Mouse (Mus musculus) cerebellum, adult 9-11 months (tissue): Measurements from ENCODE around the gene Plcb4.
"Not testable (repeated sequence)": the region's sequence is repeated elsewhere in the genome, so short reads cannot be mapped to it uniquely, and the experiment has no call there.

Source experiments
- DNase-seq: peaks from one replicate; pipeline ENCODE4 v3.0.0; 2022

Gene Plcb4

DNA sequence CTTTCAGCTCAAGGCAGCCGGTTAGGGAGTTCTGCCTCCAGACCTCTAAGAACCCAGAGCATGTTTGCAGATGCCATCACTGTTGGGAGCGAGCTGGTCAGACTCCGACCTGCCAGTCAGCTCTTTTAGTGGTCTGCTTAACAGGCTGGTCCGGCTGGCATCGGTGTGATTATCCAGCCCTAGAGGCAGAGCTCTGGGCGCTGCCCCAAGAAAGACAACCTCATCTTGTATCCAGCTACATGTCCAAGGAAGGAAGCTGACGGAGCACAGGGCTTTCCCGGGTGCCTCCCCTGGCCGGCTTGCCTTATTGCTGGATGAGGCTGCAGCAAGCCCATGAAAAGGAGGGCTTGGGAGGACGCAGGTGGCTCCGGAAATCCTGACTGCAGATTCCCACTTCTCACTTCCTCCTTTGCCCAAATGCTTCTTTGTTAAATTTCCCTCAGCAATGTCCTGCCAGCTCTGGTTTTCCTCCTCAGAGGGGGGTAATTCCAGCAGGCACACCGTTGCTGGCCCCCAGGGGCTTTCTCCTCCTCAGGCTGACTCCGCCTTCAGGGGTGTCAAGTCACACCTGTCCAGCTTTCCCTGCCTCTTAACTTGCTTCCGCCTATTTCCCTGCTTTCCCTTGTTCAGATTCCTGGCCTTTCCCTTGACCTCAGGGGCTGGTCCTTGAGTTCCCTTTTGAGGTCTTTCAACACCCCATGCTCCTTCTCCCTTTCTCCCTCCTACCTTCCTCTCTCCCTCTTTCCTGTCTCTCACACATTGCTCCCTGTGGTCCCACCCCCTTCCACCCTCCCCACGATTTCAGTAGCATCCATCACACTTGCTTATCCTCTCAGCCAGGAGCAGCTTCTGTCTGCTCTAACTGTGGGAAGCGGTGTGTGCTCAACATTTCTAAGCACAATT lies 58.7 kb downstream of the Plcb4 start:
- DNase-seq = peak; percentile 88

DNA sequence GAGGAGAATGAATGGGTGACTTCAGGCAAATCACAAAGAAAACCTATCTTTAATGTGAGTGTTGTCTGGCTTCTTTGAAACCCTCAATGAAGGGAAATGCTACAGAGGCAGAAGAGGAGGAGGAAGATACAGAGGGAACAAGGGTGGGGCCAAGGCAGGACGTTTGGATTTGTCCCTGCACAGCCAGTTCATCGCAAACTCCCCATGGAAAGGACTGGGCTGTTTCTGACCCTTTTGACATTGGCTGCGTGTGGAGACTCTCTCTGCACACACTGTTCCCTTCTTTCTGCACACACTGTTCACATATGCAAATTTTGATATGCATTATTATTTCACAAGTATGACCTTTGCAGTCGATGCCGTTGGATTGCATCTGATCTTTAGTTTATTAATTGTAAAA lies 63.3 kb downstream of the Plcb4 start:
- no peak for DNase-seq

DNA sequence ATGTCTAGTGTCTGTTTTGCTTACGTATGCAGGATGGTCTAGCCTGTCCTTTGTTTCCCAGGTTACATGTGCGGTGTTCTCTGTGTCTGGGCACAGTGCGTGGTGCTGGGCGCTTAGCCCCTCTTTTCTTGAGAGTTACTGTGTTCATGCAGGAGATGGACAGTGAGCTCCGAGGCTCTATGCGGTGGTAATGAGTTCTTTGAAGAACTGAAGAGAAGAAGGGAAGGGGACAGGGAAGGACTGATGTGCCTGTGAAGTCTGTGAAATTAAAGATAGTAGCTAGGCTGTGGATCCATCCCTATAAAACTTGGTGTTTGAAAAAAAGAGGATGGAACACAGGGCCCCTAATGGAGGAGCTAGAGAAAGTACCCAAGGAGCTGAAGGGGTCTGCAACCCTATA lies 64.6 kb downstream of the Plcb4 start:
- no peak for DNase-seq

DNA sequence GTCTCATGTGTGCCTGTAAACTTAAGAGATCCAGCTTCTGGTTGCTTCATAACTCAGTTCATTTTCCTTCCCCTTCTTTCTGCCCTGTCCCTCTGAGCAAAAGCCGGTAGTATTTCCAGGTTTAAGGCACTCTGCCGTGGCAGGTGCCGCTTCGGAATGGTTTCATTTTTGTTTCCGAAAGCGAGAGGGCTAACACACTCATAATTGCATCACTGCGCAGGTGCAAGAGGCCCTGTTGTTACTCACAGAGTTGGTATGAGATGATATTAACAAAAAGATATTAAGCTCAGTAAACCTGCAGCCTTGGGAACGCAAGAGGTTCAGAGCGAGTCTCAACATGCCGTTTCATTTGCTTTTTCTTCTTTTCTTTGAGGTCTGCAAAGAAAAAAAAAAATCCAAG lies 65.7 kb downstream of the Plcb4 start:
- no peak for DNase-seq

DNA sequence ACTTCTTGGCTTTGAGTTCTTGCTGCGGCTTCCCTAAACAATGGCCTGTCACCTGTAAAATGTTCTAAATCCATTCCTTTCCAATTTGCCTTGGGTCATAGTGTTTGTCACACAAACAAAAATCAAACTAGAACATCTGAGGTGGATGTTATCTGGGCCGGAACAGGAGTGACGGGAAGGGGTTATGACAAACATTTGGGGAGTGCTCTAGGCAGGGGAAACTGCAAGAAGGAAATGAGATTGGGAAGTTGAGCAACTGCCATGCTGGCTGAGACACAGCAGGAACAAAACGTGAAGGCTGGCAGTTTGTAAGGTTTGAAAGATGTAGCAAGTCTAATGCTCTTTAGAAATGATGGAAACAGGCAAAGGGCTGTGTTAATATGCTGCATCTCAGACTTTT lies 66.6 kb downstream of the Plcb4 start:
- no peak for DNase-seq

DNA sequence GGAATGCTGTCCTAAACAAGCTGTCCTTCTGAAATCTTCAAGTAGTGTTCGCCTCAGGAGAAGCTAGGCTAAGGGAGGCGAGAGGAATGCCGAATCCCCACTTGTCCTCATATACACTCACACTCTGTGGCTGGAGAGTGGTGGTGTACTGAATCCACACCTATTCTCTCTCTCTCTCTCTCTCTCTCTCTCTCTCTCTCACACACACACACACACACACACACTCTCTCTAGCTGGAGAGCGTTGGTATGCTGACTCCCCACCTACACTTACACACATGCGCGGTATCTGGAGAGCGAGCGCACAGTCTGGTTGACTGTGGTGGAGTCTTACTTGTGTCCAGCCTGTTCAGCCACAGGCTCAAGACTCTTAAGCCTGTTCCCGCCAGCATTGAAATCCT lies 68.3 kb downstream of the Plcb4 start:
- DNase-seq = no peak

DNA sequence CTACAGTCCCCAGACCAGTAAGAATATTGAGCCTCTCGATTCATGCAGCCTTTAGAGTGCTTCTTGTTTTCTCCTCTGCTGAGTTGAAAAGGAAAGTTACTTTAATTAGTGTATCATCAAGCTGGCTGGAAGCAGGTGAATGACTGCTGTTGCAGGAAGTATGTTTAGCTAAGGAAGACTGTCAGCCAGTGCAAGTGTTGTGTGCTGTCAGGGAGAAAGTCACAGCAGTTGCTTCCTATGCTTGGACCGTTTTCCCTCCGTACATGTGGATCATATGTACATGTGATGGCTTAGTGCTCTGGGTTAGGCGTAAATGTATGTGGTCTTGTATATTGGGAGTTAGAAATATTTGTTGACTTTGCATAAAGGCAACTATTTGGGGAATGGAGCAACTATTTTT lies 69.1 kb downstream of the Plcb4 start:
- no peak for DNase-seq

DNA sequence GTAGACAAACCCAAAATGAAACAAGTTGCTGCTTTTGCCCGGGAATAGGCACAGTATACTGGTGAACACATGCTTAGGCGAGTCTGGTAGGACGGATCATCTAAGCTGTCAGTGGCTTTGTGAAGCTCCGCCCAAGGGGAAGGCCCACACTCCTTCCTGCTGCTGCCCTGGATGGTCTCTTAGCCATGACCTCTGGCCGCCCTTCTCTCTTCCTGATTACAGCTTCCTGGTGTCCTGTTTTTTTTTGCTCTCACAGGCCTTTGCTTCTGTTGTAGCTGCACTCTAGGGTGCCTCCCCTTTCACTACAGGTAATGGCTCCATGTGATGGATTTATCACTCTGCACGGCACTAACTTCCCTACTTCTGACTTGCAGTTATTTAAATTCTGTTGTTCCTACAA lies 72.8 kb downstream of the Plcb4 start:
- DNase-seq = no peak

DNA sequence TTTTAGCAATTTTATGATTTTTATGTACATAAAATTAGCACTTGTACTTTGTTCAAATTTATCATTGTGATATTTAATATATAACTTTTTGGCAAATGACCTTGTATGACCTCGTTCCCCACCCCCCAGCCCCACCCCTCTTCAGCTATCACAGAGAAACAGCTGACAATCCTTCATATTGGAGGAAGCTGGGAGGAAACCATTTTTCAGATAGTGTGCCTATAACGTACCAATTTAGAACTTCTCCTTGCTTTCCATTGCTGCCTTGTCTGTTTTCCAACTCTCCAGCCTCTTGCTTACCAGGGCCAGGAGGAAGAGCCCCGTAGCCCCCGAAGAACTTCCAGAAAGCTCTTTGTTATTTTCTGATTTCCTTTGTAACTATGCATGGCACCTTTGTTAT lies 73.8 kb downstream of the Plcb4 start:
- DNase-seq = no peak

DNA sequence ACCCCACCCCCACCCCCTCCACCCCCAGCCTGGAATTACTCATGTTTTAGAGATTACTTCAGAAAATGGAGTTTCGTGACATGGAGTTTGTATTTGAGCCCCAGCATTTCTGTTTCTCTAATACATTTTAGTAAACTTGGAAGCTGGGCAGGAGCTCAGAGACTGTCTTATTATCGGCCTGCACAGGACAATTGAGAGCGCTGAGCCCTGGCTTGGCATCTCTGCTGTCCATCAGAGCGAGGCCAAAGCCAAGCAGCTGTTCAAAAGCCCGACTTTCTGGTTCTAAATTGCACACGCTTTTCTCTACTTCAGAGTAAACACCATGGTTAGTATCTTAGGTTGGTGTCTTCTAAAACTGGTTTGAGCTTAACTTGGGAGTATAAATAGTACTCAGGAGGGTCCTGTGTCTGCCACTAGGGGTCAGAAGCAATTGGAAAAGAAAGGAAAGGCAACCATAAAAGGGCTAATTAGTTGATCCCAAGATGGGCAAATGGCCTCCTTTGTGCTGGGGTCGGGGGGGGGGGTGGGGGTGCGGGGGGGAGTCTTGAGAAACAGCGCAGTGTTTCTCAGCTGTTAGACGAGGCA lies 75.2 kb downstream of the Plcb4 start:
- DNase-seq = no peak

DNA sequence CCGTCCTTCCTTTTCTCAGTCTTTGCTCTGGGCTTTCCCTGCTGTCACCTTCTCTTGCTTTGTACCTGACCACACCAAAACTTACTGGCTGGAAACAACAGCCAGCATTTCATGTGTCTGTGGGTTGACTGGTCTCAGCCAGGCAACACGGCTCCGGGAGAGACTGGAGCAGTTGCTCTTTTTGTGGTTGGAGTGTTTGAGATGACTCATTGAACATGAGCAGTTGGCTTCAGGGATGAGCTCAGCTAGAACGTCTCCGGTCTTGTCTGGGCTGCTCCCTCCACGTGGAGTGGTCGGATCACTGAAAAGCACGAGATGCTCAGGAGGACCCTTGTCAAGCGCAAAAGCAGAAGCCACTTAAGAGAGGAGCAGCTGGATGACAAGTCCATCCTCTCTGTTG lies 78.7 kb downstream of the Plcb4 start:
- DNase-seq = peak; percentile 66

DNA sequence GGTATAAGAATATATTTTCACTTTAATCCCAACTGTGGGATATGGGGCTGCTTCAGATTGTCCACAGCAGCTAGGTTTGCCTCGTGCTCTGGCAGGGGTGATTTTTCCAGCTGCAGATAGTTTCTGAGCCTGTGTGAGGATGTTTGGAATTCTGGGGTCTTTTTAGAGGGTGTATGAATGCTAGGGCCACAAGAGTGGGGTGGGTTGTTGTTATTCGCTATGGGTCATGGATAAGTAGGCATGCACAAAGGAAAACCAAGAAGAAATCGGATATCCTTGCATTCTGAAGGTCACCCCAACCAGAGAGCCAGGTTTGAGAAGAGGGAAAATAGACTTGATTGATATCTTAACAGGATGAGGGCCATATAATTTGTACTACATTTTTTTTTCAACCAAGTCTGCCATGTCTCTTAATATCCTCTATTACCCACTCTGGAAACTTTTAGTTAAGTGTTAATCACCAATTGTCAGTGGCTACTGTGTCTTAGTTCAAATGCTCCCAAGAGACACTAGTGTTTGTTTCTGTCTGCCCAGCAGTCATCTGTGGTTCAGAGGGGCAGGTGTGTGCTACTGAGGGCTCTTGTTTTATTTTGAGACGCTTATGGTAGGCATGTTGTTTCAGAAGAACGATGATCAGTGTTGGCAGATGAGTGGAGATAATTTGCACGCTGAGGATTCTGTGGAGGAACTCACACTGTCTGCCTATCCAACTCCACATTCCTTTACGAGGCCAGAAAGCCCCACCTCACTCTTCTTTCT lies 79.4 kb downstream of the Plcb4 start:
- DNase-seq = not testable (repeated sequence)

DNA sequence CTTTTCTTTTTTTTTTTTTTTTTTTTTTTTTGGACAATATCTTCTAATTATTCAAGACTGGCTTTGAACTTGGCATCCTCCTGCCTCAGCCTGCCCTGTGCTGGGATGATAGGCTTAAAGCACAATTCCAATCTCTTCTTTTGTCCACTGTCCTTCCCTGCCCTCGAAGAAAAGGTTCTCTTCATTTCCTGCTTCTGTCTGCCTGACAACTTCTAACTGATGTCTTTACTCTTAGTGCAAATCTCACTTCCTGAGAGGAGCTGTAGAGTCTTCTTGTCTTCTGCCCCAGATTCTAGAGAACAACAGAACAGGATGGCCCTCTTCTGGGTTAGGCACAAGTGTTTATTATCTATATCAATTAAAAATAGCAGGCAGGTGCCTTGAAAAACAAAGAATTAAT lies 80.1 kb downstream of the Plcb4 start:
- DNase-seq = no peak

DNA sequence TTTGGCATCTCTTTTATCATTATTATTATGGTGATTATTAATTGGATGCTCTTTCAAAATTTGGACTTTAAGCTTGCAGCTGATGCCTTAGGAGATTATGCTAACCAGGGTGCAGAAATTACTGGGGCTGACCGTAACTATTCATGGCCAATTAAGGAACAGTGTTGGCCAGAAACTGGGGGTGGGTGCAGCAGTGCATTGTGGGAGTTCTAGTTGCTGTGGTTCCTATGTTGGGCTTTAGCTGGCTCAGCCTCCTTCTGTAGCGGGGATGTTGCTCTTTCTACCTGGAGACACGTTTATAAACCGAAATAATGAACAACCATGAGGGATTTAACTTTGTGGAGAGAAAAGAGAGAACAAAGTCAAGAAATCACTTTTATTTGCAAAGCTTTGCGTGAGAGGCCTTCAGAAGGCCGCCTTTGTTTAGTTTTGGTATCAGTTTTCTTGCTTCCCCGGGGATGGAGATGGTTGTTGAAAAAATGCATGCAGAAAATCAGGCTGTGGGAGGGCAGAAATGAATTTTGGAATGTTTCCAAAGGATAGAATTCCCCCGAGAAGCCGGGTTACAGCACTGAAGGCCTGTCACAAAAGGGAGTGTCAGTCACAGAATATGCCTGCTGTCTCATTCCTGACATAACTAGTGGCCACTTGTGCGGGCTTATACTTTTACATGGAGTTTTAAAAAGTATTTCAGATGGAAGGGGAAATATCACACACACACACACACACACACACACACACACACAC lies 84.3 kb downstream of the Plcb4 start:
- DNase-seq = no peak

DNA sequence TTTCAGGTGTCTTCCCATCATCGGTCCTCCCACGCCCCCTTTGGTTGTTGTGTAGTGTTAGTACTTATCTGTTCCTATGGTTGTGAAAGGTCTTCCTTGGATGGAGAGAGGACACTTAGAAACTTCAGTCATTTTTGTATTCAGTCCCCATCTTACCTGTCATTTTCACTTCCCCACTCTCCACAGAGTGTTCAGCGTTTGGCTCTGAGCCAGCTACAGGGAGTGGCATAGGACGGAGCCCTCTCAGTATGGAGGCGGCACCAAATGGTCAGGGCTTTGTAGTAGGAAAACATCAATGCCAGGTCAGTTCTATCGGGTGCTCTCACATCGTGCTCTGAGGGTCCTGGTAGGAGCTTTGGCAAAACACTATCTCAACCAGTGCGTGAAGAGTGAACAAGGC lies 85.9 kb downstream of the Plcb4 start:
- DNase-seq = peak; percentile 67

DNA sequence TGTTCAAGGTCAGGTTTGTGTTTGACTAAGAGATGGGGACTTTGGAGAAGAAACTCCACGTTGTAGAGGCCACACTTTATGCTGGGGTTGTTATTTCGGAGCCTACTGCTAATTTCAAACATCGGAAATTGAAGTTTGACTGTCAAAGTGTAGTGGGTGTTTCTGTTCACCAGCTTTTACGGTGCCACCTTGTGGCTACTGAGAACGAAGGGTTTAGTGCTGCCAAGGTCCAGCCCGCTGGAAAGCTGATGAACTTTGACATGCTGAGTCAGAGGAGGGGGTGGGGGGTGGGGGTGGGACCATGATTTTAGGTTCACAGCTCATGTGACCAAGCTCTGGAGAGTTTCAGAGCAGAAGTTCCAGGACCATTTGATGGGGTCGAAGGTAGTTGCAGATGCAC lies 86.3 kb downstream of the Plcb4 start:
- DNase-seq = no peak

DNA sequence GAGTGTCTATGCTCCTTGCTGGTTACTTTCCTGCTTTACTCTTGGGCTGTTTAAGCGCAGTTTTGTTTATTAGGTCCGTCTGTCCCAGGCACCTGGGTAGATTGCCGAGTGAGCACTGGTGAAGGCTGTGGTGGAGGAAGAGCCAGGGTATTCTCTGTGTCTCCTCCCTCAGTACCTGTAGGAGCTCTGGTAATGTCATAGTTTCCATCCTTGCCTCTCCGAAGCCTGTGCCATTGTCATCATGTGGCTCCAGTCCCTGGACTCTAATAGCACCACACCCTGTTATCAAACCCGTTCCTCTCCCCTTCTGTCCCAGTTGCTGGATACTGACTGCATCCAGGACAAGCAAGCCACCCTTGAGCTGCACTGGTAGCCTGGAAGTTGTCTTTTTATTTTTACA lies 89.6 kb downstream of the Plcb4 start:
- peak; percentile 14 for DNase-seq

DNA sequence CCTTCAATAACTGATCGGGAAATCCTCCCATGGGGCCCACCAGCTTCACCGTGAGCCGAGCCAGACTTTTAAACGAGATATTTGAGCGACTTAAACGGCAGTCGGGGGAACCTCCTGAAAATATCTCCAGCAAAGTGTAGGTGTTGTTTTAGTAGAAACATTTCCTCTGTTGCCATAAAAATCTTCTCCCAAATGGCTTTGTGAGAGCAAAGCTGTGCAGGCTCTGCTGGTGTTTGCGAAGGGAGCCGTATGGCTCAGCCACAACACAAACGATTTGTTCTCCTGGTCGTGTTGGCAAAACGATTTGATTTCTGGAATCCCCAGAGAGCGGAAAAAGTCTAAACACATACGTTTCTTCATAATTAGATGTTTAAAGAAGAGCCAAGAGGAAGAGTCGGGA lies 90.8 kb downstream of the Plcb4 start:
- DNase-seq = peak; percentile 21

DNA sequence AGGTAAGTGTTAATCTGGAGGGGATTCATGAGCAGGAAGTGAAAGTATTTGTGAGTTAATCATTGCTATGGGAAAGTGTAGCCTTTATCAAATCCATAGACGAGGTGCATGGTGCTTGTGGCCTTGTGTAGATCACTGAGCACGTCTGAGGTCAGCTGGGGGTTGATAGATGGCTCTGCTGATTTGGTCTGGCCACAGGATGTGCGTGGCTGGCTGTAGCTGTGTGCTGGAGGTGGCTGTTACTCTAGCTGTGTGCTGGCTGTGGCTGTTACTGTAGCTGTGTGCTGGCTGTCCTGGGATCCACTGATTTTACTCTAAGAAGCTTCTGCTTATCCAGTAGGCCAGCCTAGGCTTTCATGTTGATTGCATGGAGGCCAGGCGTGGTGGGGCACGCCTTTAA lies 91.9 kb downstream of the Plcb4 start:
- no peak for DNase-seq

DNA sequence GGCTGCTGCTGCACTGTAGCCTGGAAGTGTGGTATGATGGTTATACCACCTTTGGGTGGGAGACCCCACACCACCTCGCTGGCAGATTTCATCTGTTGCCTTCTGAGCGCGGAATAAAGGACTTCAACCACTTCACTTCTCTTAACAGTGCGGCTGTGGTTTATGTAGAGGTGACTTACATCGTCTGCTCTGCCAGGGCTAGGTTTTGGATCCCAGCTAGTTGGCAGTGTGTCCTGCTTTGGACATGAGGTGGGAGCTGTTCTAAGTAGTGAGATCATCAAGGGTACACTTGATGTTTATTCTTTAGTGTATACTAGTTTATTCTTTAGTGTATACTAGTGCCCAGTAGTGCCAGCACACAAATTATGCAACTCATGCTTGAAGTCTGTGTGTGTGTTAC lies 97.0 kb downstream of the Plcb4 start:
- DNase-seq = peak; percentile 32

DNA sequence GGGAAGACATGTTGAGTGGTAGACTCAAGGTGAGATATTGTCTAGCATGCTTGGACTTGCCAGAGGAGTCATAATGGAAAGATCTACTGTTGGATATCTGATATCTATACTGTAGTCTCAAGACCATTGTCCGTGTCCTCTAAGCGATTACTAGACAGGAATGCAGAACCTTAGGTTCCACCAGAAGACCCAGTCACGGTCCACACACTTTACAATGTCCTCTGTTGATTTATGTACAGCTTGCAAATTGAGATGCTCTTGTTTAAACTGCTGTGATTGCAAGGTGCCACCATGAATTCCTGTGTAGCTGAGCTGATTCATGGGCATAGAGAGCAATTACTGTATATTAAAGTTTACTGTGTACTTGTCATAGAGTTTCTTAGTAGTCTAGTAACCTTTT lies 98.7 kb downstream of the Plcb4 start:
- DNase-seq = no peak

DNA sequence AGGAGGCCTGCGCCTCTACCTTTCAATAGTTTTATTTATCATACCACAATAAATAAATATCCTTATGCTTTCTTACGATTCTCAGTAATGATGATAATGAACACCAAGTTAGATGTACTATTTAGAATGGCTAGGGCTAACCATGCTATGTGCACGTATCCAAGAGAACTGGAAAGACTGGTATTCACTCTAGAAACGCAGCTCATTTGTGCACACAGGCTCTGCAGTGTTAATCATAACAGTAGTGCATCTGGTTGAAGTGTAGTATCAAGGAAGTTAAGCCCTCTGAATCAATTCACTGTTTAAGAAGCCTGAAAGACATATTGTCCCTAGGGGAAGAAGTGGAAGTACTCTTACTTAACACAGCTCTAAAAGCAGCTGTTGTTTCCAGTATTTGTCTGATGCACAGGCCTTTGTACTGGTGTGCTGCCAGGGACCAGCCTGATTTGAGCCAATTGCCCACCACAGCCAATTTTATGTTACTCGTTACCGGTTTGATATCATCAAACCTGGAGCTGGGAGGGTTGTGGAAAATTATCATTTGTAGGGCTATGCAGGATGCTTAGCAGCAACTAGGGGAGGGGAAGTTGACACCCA lies 100.8 kb downstream of the Plcb4 start:
- peak; percentile 14 for DNase-seq
